Mouse (Mus musculus) liver, postnatal 0 days (tissue): ENCODE data around the gene Fam160a1.

Experiments used
- CTCF ChIP-seq: sonication (generic); IDR thresholded peaks from 2 replicates; pipeline ENCODE4 v1.5.1; 2016; ENCODE audit warnings: antibody characterized with exemption, low read depth
- EP300 ChIP-seq: IDR thresholded peaks from 2 replicates; pipeline ENCODE4 v1.6.1; 2016; ENCODE audit warnings: antibody characterized with exemption, low read depth, mild to moderate bottlenecking

DNA sequence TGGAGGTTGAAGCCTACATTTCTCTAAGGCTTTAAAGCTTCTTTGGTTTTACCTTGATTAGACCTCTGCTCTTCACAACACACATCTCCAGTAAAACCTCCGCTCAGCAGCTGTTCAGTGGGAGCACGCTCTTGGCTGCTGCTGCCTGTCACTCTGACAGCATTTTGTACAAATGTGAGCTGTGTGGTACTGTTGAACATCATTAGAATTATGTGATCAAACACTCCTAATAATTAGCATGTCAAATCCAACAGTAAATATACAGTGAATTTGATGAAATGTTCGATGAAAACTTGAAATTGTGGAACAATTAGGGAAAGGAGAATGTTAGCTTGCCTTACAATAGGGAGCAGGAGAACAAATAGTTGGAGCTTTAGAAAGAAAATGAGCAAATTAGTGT lies 38.0 kb upstream of the Fam160a1 start:
- TF ChIP-seq CTCF, result no peak
- no peak for TF ChIP-seq EP300
